Mouse (Mus musculus) MEL (cell line): ENCODE measurements at regions not wholly inside any gene's neighbourhood (a gene's known extent, or its start where the extent isn't known, plus 50 kb on each side); places are given as distances from the start of the nearest gene placed in this dataset.

ENCODE experiments used
- DNase-seq: peaks from one replicate; pipeline ENCODE4 v3.0.0; 2011; ENCODE audit warnings: low read depth, low spot score
- H3K27ac ChIP-seq: 2 replicates; pipeline ENCODE4 v1.5.1; 2012; ENCODE audit warnings: low read depth, mild to moderate bottlenecking, control low read depth, low read length, moderate library complexity; ENCODE audit not compliant: control insufficient read depth
- H3K27me3 ChIP-seq, 2 experiments: fragments of 150-350 bp in 1 of 2; sonication (generic) in 1 of 2; 2 replicates each; pipeline ENCODE4 v1.6.1; 2012; ENCODE audit warnings: low read length in 2 of 2, mild to moderate bottlenecking in 2 of 2, improper control_type of control experiment in 1 of 2, moderate library complexity in 1 of 2; ENCODE audit not compliant: insufficient read depth in 2 of 2, control insufficient read depth in 1 of 2
- H3K36me3 ChIP-seq, 2 experiments: 2 replicates each; pipeline ENCODE4 v1.6.1; 2012 to 2014; ENCODE audit warnings: low read length in 2 of 2, improper control_type of control experiment in 1 of 2, inconsistent platforms in 1 of 2, mild to moderate bottlenecking in 1 of 2; ENCODE audit not compliant: insufficient read depth in 2 of 2, control insufficient read depth in 1 of 2
- H3K4me1 ChIP-seq, 2 experiments: fragments of 150-350 bp in 1 of 2; sonication (generic) in 1 of 2; 2 replicates each; pipeline ENCODE4 v1.6.1; 2012; ENCODE audit warnings: low read length in 2 of 2, improper control_type of control experiment in 1 of 2, mild to moderate bottlenecking in 1 of 2; ENCODE audit not compliant: insufficient read depth in 2 of 2, control insufficient read depth in 1 of 2
- H3K4me3 ChIP-seq, 2 experiments: fragments of 150-350 bp in 1 of 2; sonication (generic) in 1 of 2; 2 replicates each; pipeline ENCODE4 v1.5.1; 2012; ENCODE audit warnings: low read depth in 2 of 2, low read length in 2 of 2, mild to moderate bottlenecking in 2 of 2, moderate library complexity in 2 of 2, control low read depth in 1 of 2, improper control_type of control experiment in 1 of 2; ENCODE audit not compliant: control insufficient read depth in 1 of 2, insufficient read depth in 1 of 2
- H3K79me2 ChIP-seq: 2 replicates; pipeline ENCODE4 v1.6.1; 2012; ENCODE audit warnings: mild to moderate bottlenecking, low read length, moderate library complexity; ENCODE audit not compliant: control insufficient read depth, poor library complexity, insufficient read depth
- H3K9ac ChIP-seq: 2 replicates; pipeline ENCODE4 v1.6.1; 2012; ENCODE audit warnings: low read depth, mild to moderate bottlenecking, control low read depth, low read length, moderate library complexity; ENCODE audit not compliant: control insufficient read depth, poor library complexity, severe bottlenecking
- H3K9me3 ChIP-seq: fragments of 150-350 bp; sonication (generic); replicated peaks from 2 replicates; pipeline ENCODE4 v1.6.1; 2012; ENCODE audit warnings: mild to moderate bottlenecking, low read length, improper control_type of control experiment, moderate library complexity; ENCODE audit not compliant: insufficient read depth
- BHLHE40 ChIP-seq: IDR thresholded peaks from 2 replicates; pipeline ENCODE4 v1.6.1; 2012; ENCODE audit warnings: low read depth, mild to moderate bottlenecking, inconsistent platforms, low read length, improper control_type of control experiment, borderline replicate concordance
- CHD1 ChIP-seq: IDR thresholded peaks from 2 replicates; pipeline ENCODE4 v1.6.1; 2012; ENCODE audit warnings: low read depth, mild to moderate bottlenecking, inconsistent platforms, low read length, improper control_type of control experiment
- CHD2 ChIP-seq: IDR thresholded peaks from 2 replicates; pipeline ENCODE4 v1.6.1; 2011; ENCODE audit warnings: low read length, improper control_type of control experiment
- CTCF ChIP-seq, 3 experiments: IDR thresholded peaks in 2 of 3; conservative IDR thresholded peaks in 1 of 3; 2 replicates each; pipeline ENCODE4 v1.5.1; 2011 to 2012; ENCODE audit warnings: low read length in 3 of 3, low read depth in 2 of 3, mild to moderate bottlenecking in 2 of 3, improper control_type of control experiment in 1 of 3, inconsistent platforms in 1 of 3, mixed read lengths in 1 of 3, moderate library complexity in 1 of 3; ENCODE audit not compliant: control insufficient read depth in 1 of 3, insufficient read depth in 1 of 3, poor library complexity in 1 of 3, severe bottlenecking in 1 of 3
- E2F4 ChIP-seq: IDR thresholded peaks from 2 replicates; pipeline ENCODE4 v1.6.1; 2011; ENCODE audit warnings: low read depth, low read length, improper control_type of control experiment, borderline replicate concordance
- ETS1 ChIP-seq: IDR thresholded peaks from 2 replicates; pipeline ENCODE4 v1.6.1; 2012; ENCODE audit warnings: low read depth, mild to moderate bottlenecking, inconsistent platforms, low read length, improper control_type of control experiment, moderate library complexity
- GABPA ChIP-seq: IDR thresholded peaks from 2 replicates; pipeline ENCODE4 v1.6.1; 2012; ENCODE audit warnings: low read depth, mild to moderate bottlenecking, inconsistent platforms, low read length, improper control_type of control experiment, moderate library complexity
- GATA1 ChIP-seq: IDR thresholded peaks from 2 replicates; pipeline ENCODE4 v1.6.1; 2011; ENCODE audit warnings: low read depth, low read length, improper control_type of control experiment
- HCFC1 ChIP-seq: IDR thresholded peaks from 2 replicates; pipeline ENCODE4 v1.6.1; 2012; ENCODE audit warnings: low read depth, mild to moderate bottlenecking, inconsistent platforms, low read length, improper control_type of control experiment, moderate library complexity
- KAT2A ChIP-seq: conservative IDR thresholded peaks from 2 replicates; pipeline ENCODE4 v1.6.1; 2012; ENCODE audit warnings: low read depth, low read length, improper control_type of control experiment, inconsistent platforms
- MAX ChIP-seq: IDR thresholded peaks from 2 replicates; pipeline ENCODE4 v1.6.1; 2011; ENCODE audit warnings: low read length, improper control_type of control experiment
- MAZ ChIP-seq: IDR thresholded peaks from 2 replicates; pipeline ENCODE4 v1.6.1; 2012; ENCODE audit warnings: low read depth, mild to moderate bottlenecking, inconsistent platforms, low read length, improper control_type of control experiment
- MEF2A ChIP-seq: IDR thresholded peaks from 2 replicates; pipeline ENCODE4 v1.6.1; 2014; ENCODE audit warnings: low read depth, mild to moderate bottlenecking, inconsistent platforms, low read length, improper control_type of control experiment; ENCODE audit not compliant: poor library complexity, insufficient replicate concordance, severe bottlenecking; ENCODE audit errors: extremely low read depth
- MXI1 ChIP-seq: IDR thresholded peaks from 2 replicates; pipeline ENCODE4 v1.6.1; 2011; ENCODE audit warnings: mild to moderate bottlenecking, low read depth, low read length, improper control_type of control experiment
- MYB ChIP-seq: IDR thresholded peaks from 2 replicates; pipeline ENCODE4 v1.6.1; 2011; ENCODE audit warnings: mild to moderate bottlenecking, low read depth, low read length, improper control_type of control experiment
- NELFE ChIP-seq: IDR thresholded peaks from 2 replicates; pipeline ENCODE4 v1.6.1; 2011; ENCODE audit warnings: low read depth, low read length, improper control_type of control experiment
- POLR2A ChIP-seq, 2 experiments: IDR thresholded peaks; 2 replicates each; pipeline ENCODE4 v1.6.1; 2011 to 2012; ENCODE audit warnings: low read length in 2 of 2, mild to moderate bottlenecking in 2 of 2, control low read depth in 1 of 2, improper control_type of control experiment in 1 of 2, low read depth in 1 of 2, moderate library complexity in 1 of 2; ENCODE audit not compliant: control insufficient read depth in 1 of 2, insufficient read depth in 1 of 2, poor library complexity in 1 of 2
- POLR2AphosphoS2 ChIP-seq: IDR thresholded peaks from 2 replicates; pipeline ENCODE4 v1.6.1; 2011; ENCODE audit warnings: low read length, improper control_type of control experiment
- POLR2AphosphoS5 ChIP-seq: IDR thresholded peaks from 2 replicates; pipeline ENCODE4 v1.6.1; 2012; ENCODE audit warnings: low read depth, borderline replicate concordance, mild to moderate bottlenecking, inconsistent platforms, low read length, moderate library complexity, mixed read lengths
- RCOR1 ChIP-seq: IDR thresholded peaks from 2 replicates; pipeline ENCODE4 v1.6.1; 2012; ENCODE audit warnings: low read depth, mild to moderate bottlenecking, inconsistent platforms, low read length, improper control_type of control experiment
- SMC3 ChIP-seq: IDR thresholded peaks from 2 replicates; pipeline ENCODE4 v1.6.1; 2011; ENCODE audit warnings: low read depth, low read length, improper control_type of control experiment
- TAL1 ChIP-seq: IDR thresholded peaks from 2 replicates; pipeline ENCODE4 v1.6.1; 2012; ENCODE audit warnings: mild to moderate bottlenecking, inconsistent platforms, low read length, moderate library complexity, mixed read lengths
- USF1 ChIP-seq: IDR thresholded peaks from 2 replicates; pipeline ENCODE4 v1.6.1; 2014; ENCODE audit warnings: low read depth, mild to moderate bottlenecking, inconsistent platforms, low read length, improper control_type of control experiment, moderate library complexity
- ZMIZ1 ChIP-seq: IDR thresholded peaks from 2 replicates; pipeline ENCODE4 v1.6.1; 2012; ENCODE audit warnings: low read depth, mild to moderate bottlenecking, inconsistent platforms, low read length, improper control_type of control experiment, moderate library complexity
- ZNF384 ChIP-seq: IDR thresholded peaks from 2 replicates; pipeline ENCODE4 v1.6.1; 2012; ENCODE audit warnings: low read depth, mild to moderate bottlenecking, inconsistent platforms, low read length, improper control_type of control experiment

DNA sequence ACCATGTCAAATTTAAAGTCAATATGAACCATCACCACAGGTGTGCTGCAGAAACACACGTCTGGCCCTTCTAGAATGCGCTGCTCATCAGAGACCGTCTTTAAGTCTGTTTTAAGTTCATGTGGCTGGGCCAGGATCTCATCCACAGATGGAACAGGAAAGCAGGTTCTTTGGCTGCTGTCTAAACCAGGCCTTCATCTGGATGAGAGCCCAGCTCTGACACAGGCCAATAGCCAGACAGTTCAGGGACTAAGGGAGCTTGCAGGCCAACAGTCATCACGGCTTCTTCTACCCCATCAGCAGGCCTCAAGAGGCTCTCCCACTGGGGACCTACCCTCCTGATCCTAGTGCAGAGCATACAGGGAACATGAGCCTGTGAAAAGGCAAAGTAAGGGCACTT, 185.4 kb upstream of the Eci2 start:
- TF ChIP-seq MYB: no peak
- TF ChIP-seq KAT2A: no peak
- TF ChIP-seq BHLHE40: no peak
- no peak overlapping the region for H3K4me3 ChIP-seq
- no peaks in the 10 kb centered on the region for H3K36me3 ChIP-seq
- H3K9me3 ChIP-seq: no peaks in the 10 kb centered on the region
- no peaks in the 10 kb centered on the region for H3K79me2 ChIP-seq
- H3K9ac ChIP-seq: no peak overlapping the region
- H3K27me3 ChIP-seq: no peaks in the 10 kb centered on the region
- no peak for DNase-seq
- H3K4me1 ChIP-seq: peaks cover 0 to 4% of the 10 kb centered on the region in 2 experiments; a peak in 2 of 4 replicates
- H3K27ac ChIP-seq: no peak overlapping the region

DNA sequence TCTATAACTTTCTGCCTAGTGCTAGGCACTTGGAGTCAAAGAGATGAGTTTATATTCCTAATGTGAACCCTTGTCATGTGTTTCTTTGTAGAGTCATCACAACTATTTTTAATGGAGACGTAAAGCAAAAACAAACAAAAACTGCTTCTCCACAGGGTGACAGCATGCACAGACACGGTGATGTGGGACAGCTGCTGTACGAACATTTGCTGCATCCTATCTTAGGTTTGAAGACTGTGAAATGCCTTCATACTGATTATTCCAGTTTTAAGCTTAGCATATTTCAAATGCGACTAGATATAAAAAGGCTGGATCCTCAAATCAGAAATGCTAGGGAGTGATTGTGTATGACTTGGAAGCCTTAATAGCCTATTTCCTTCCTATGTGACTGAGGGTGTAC, 187.3 kb upstream of the Eci2 start:
- no peak overlapping the region for H3K27ac ChIP-seq
- H3K4me1 ChIP-seq: peaks cover 0 to 4% of the 10 kb centered on the region in 2 experiments; a peak in 2 of 4 replicates
- H3K9me3 ChIP-seq: no peaks in the 10 kb centered on the region
- H3K9ac ChIP-seq: no peak overlapping the region
- no peaks in the 10 kb centered on the region for H3K36me3 ChIP-seq
- DNase-seq: no peak
- H3K4me3 ChIP-seq: no peak overlapping the region
- H3K79me2 ChIP-seq: no peaks in the 10 kb centered on the region
- H3K27me3 ChIP-seq: no peaks in the 10 kb centered on the region
- TF ChIP-seq E2F4 (no peak), ZNF384 (no peak), ZMIZ1 (no peak), ETS1 (no peak), POLR2A (IDR thresholded peaks at IDR 0.05; ENCODE audit: control insufficient read depth in 1 of 2, insufficient read depth in 1 of 2, low read depth in 1 of 2, low read length in 2 of 2, poor library complexity in 1 of 2) (no peak), POLR2AphosphoS5 (no peak), POLR2AphosphoS2 (no peak), MAZ (no peak), RCOR1 (no peak)

DNA sequence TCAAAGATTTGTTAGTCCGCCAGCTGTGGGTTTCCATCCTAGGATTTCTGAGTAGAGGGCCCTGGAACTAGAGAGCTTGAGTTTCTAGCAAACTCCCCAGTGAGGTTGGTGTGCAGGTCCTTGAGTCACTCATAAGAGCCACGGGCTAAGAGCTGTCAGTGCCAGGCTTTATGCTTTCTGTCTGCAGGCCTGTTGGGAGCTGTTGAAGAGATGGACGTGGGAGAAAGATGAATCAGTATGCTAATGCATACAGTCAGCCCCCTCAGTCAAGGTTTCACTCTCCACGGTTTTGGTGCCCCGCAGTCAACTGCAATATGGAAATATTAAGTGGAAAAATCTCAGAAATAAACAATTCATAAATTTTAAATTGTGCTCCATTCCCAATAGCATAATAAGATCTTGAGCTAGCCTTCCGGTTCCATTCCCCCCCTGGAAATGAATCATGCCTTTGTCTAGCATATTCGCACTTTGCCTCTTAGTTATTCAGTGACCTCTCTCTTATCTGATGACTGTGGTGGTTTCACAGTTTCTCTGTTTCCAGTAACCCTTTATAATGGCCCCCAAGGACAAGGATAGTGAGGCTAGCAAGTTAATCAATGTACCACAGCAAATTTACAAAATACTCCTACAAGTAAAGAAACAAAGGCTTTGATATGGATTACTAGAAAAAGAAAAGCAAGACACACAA, 199.4 kb upstream of the Eci2 start:
- H3K27ac ChIP-seq: no peak overlapping the region

More for the DNA sequence above, 199.4 kb upstream of the Eci2 start:
- Histone ChIP-seq H3K36me3 (no peaks in the 10 kb centered on the region), H3K4me1 (no peaks in the 10 kb centered on the region), H3K9ac (no peak overlapping the region), H3K27me3 (no peaks in the 10 kb centered on the region), H3K79me2 (no peaks in the 10 kb centered on the region), H3K4me3 (no peak overlapping the region), H3K9me3 (no peaks in the 10 kb centered on the region)
- DNase-seq: no peak
- no peak for TF ChIP-seq ETS1
- no peak for TF ChIP-seq TAL1
- TF ChIP-seq HCFC1: no peak
- no peak for TF ChIP-seq USF1
- TF ChIP-seq GABPA: no peak
- TF ChIP-seq CHD1: no peak
- no peak for TF ChIP-seq GATA1
- TF ChIP-seq CTCF (IDR thresholded peaks at IDR 0.05 in 2 of 3, conservative IDR thresholded peaks at IDR 0.05 in 1 of 3; ENCODE audit: control insufficient read depth in 1 of 3, insufficient read depth in 1 of 3, low read depth in 2 of 3, low read length in 3 of 3, poor library complexity in 1 of 3, severe bottlenecking in 1 of 3): no peak
- TF ChIP-seq MEF2A: no peak
- no peak for TF ChIP-seq CHD2
- no peak for TF ChIP-seq SMC3
- TF ChIP-seq MXI1: no peak
- no peak for TF ChIP-seq E2F4
- no peak for TF ChIP-seq MAX
- TF ChIP-seq ZNF384: no peak
- TF ChIP-seq NELFE: no peak
